Mouse (Mus musculus) ovary, postnatal 10 days (tissue): ENCODE results near the gene Usp44.
"Not testable (repeated sequence)": the region's sequence is repeated elsewhere in the genome, so short reads cannot be mapped to it uniquely, and the experiment has no call there.

ENCODE experiments used
- DNase-seq: peaks from one replicate; pipeline ENCODE4 v3.0.0; 2022; ENCODE audit warnings: low spot score

The Usp44 gene

DNA sequence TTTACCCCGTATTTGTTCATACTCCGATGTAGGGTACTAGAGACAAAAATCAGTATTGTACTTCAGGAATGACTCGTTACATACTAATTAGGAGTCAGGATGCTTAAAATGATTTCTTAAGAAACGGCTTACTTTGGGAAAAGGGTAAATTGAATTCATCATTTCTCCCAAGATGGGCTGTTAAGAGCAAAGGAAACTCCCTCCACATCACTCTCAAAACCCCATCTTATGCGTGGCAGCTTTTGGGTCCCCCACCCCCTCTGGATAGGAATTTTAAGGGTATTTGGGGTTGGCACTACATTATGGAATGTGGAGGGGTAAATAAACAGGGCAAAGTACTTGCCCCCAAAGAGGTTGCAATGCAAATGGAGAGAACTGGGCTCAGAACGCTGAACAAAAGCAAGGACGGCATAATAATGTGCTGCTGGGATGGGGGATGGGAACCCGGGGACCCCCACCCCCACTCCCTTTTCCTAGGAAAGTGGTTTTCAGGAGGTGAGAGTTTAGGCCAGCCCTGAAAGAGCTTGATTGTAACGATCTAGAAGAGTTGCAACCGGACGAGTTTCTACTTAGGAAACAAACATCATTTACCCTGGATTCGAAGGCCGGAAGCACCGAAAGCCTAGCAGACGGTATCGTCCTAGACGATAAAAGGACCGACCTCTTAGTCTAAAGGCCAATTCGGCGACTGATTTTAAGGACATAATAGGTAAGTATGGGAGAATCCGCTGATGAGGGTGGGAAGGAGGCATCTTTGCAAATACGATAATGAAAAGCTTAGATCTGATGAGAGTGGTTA lies at the start of gene Usp44:
Usp44 (plus strand) TSS at position 625 of the 799 bp plus-strand sequence.
- DNase-seq, result no peak

DNA sequence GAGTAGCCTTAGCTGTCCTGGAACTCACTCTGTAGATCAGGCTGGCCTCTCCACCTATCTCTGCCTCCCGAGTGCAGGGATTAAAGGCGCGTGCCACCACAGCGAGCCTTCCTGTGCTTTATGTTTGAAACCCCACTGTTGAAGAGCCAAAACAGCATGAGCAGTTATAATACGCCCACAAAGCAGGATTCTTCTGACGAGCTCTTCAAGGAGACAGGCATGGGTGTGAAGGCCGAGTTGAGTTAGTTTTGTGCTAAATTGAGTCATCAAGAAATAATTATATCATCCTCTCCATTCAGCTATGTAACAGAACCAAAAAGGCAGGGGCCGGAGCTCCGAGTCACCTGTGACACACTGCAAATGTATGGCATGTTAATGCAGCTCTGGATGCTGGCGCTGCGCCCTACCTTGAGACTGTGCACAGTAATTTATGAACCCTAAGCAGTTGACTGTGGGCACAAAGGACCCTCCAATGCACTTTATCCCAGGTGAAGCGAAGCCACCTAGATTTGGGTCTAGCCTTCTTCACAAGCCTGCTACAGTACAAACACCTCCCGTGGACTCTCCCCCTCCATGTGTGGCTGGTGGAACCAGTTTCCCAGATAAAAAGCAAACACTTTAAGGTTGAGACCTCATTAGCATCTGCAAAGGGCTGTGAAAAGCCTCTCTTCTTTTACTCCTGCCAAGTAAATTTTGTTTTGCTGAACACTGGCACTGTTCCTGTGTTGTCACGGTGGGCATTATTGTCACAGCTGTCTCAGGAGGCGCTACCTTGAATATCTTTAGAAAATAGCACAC lies 47.9 kb upstream of the Usp44 start:
- DNase-seq, result no peak

DNA sequence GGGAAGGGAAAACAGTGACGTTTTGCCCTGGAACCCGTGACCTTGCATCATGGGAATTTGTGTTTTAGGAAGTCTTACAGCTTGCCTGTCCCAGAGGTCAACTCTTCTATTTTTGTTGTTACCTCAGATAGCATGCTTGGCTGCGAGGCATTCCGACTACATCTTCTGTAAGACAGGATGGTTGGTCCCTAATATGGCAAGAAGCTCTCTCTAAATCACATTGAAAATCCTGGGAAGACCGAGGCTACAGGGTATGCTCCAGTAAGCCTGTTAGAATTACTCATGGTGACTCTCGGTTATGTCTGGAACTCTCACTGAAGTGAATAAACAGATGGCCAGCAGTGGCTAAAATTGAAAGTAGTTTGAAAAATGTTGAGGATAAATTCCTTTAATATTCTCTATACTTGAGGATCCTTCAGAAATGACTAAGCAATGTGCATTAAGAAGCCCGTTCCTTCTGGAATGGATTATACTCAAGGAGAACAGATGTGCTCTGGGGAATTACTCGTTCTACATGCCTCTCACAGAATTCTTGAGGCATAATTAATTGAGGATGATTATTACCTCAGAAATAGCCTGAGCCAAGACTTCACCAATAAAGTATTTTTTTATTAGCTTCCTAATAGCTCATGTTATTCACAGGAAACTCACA lies 31.5 kb upstream of the Usp44 start:
- no peak for DNase-seq

DNA sequence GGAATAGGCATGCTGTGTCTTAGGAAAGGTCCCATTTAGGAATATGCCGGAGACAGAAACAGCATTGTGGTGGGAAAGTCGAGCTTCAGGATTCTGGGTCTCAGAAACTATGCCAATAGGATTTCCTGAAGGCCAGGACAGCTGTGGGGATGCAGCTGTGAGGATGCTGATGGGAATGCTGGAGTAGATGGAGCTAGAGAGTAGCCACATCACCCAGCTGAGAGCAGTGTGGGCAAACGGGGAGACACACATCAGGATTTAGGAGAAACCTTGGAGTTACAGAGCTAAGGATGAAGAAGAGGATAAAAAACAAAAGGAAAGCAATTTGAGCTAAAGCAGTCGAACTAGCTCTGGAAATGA lies 31.0 kb upstream of the Usp44 start:
- DNase-seq, result no peak

DNA sequence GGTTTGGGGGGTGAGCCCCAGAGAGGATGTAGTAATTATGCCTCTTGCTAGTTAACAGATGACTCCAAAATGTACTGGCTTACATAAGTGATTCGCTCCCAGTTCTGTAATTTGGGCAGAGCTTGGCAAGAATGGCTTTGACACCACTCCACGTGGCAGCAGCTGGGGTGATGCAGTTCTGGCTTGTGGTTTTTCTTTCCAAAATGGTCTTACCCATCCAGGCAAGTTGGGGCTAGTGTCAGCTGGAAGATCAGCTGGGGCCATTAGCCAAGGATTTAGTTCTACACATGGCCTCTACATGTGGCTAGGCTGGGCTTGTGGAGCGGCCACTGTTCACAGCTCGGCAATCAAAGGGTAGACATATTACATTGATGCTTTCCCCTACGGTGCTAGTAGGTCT lies 30.5 kb upstream of the Usp44 start:
- DNase-seq, result no peak

DNA sequence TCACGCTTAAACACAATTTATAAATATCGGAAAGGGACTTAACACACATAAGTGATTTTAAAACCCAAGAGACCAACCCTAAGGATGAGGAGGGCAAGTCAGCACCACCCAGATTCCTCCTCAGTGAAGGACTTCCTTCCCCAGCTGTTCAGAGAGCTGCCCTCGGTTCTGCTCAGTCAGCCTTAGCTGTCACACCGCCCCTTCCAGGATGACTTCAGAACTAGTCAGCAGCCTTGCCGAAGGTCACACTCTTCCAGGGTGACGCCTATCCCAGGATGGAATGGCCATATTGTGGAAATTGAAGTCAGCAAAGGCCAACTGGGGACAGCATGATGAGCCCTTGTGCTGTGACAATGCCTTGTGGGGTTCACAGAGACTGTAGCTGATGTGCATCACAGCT lies 28.2 kb upstream of the Usp44 start:
- no peak for DNase-seq

DNA sequence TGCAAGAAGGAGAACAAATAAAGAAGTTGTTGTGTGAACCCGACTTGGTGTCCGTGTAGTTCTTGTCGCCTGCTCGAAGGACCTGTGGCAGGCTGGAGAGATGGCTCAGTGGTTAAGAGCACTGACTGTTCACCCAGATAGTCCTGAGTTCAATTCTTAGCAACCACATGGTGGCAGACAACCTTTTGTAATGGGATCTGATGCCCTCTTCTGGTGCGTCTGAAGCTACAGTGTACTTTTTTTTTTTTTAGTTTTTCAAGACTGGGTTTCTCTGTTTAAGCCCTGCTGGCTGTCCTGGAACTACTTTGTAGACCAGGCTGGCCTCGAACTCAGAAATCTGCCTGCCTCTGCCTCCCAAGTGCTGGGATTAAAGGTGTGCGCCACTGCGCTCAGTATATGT lies 21.9 kb upstream of the Usp44 start:
- DNase-seq, result not testable (repeated sequence)

DNA sequence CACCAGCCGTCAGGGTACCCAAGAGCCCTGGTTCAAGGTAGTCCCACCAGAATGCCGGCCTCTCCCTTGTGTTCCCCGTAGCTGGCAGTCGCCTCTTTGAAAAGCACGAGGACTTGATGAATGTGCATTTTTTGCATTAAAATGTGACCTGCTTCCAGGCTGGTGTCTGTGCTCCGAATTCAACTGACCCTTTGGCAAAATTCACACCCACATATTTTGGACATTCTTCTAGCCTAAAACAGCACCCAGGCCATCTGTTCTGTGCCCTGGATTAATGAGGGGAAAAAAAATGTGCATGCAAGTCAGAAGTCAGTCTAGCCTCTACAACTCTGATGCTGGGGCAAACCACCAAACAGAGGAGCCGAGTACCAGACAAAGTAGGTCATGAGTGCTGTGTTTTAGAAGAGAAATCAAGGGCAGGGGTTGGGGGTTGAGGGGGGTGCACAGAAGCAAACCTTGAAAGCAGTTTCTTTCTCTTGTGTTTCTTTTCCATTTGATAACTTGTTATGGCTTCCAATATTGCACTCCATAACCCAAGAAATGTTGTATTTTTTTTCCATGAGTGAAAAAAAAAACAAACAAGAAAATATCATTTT lies 20.7 kb upstream of the Usp44 start:
- no peak for DNase-seq

DNA sequence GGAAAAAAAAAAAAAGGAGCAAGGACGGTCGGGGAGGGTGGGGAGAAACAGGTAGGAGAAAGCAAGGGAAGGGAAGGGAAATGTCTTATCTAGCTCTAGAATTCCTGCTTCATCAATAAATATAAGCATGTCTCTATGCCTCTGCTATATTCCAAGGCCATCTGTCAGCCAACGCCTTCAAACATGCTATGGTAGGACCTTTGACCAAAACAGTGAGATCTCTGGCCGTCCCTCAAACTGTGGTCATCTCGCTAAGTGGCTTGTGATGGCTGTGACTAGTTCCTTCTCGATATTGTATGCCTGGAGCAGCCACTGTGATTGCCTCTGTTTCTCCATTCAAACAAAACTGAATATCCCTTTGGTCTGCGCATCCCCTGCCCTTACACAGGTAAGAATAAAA lies 19.3 kb upstream of the Usp44 start:
- DNase-seq, result no peak

DNA sequence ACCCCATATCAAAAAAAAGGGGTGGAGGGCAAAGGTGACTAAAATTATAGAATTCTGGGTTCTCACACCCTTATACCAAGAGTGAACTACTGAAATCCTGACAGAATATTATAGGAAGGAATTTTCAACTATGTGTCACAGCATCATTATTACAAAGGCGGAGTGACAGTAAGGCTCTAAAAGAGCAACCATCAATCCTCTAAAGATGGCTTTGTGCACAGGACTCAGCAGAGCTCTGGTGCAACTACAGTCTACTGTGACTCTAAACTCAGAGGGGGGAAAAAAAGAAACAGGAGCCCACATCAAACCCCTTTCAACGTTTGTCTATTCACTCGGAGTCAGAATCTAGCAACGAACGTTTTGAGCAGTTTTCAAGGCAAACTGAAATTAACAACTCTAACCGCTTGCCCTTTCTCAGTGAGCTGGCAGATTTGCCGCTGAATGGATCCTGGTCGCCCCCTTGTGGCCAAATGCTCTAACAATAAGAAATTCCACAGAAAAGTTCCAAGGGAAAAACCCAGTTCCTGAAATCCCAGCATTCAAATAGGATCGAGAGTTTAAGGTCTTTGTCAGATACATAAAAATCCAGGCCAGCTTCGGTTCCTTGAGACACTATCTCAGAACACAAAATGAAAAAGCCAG lies 18.5 kb upstream of the Usp44 start:
- peak; percentile 63 for DNase-seq

DNA sequence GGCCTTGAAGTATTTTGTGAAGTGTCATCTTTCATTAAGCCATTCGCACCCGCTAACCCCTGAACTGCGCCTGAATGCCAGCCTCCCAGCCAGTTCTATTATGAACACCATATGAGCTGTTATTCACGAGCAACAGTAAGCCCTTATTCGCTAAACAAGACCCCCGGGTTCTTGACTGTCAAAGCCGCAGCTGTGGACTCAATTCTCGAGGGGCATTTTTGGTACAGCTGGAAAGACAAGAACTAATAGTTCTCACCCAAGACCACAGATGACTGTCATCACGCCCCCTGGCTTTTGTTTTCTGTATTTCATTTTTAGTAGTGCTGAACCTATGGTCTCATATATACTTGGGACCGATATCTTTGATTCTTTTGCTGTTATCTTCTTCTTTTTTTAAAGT lies 17.6 kb upstream of the Usp44 start:
- no peak for DNase-seq

DNA sequence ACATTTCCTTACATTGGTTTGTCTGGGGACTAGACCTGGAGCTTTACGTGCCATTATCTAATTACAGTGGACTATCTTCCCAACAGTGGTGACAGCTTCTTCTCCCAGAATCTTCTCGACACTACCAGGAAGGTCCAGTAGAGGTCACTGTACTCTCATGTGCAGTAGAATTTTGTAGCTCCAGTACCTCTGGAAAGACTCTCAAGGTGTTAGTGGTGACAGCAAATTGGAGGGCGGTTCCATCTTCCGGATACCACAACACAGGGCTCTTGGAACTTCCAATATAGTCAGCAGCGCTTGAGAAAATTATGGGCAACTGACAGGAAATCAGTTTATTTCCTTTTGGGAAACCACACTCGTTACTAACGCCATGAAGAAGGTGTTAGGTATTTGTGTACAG lies 12.7 kb upstream of the Usp44 start:
- DNase-seq, result peak; percentile 38

DNA sequence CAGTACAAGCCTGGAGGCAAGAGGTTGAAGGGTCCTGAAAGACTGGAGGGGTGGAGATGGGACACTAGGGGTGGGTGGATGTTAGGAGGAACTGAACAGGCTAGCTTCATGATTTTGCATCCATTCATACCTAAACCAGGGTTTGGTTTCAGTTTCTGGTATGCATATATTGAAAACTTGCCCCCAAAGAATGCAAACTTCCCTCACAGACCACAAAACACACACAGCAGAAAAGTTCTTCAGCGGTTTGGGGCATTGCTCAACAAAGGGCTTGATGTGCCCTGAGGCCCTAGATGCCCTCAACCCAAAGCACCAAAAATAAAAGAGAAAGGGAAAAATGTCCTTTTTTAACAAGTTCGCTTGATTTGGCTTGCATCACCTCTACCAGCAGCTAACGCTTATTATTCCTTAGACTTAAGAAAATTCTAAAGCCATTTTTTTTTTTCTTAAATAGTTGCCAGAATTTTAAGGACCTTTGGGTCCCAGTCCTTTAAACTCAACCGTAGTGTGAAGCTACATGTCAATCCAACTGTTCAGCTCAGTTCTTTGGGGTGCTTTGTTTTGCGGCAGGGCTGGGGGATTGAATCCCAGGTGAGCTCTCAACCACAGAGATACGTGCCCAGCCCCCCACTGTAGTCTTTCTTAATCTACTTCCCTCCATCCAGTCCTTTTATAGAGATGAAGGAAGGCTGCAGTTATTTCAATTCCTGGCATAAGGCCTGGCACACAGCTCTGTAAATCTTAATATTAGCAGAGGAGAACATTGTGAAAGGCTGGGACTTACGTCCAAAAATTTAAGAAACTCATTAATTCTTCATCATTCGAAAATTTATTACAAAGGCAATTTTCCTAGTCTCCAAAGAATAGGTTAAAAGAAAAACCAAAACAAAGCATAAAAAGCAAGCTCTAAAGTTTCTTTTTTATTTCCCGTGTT lies 1.2 kb upstream of the Usp44 start:
- no peak for DNase-seq

DNA sequence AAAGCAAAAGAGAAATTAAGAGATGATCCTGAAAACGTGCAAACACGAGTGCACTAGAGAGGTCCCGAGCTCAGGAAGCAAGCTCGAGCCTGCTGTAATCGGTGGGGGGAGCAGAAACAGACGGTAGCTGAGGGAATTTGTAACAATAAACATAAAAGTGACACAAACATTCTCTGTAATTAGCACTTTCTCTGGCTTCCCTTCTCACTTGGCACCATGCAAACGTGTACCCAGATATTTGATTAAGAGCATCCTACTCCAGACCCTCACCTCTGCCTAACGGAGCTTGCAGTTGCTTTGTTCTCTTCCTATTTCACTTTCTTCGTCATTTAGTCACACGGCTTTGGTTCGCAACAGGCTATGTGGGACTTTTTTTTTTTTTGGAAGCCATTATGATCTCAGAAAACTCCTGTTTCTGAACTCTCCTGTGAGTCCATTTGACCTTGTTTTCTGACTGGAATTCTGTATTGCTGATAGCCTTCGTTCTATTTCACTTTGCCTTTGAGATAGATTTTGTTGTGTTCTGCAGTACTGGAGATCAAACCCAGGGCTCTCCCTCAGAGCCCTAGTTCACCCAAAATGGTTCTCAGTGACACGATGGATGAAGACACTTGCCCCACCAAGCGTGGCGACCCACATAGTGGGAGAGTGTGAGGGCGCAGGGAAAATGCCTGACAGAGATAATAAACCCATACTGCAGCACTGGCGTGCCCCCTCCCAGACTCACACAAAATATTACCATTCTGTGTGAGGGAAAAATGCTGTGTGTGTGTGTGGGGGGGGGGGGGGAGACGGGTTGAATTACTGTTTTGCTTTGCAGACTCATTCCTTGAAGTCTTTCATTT lies 597 bp downstream of the Usp44 start:
- DNase-seq, result no peak

DNA sequence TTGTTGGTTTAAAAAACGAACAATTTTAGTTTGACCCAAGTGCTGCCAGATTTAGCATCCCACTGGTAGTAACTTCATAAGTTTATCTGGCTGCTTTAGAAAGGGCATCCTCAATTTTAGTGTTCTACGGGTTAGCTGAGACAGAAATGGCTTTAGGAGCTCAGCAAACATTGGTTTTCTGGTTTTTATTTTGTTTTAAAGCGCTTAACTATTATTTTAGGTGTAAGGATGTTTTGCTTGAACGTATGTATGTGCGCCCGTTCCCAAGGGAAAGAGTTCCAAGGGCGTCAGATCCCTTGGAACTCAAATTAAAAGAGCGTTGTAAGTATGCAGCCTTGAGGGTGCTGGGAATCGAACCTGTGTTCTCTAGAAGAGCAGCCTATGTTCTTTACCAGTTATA lies 1.5 kb downstream of the Usp44 start:
- DNase-seq, result no peak

DNA sequence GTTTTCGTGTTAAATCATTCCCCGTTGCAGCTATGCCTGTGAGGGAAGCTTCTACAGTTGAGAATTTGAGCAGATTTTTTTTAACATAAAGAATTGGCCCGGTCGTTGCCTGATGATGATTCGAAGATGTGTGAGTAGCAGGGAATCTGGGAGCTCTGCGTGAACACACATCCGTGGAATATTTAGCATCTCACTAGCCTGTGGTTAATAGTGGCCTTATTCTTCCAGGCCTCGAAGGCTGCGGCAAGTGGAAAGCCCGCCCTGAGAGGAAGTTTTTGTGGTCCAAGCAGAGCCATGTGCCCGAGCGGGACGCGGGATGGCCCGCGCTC lies 2.0 kb downstream of the Usp44 start:
- no peak for DNase-seq

DNA sequence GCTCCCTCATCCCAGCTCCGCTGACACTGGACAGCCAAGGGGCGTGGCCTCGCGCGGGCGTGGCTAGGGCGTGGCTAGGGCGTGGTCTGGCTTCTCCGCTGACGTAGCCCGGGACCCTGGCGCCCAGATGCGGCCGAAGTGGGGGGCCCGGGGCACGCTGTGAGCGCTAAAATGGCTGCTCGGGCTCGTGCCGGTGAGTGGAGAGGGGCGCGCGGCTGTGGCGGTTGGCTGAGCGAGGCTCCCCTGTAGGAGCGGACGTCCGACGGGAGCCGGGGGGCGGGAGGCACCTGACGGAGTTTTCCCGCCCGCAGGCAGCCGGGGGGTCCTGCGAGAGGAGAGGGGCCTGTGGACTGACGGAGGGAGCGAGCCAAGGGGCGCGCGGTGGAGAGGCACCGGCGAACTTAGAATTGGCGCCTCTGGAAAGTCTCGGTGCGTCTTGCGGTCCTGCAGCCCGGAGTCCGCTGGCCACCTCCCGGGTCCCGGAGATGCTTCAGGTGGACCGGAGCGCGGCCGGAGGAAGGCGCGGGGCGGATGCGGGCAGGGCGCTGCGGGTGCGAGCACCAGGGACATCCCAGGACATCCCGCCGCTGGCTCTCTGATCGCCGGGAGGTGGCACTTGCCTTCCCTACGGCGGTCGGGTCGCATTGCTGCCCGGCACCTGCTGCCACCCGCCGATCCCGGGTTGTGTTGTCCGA lies 2.5 kb downstream of the Usp44 start:
- DNase-seq, result peak; percentile 17

DNA sequence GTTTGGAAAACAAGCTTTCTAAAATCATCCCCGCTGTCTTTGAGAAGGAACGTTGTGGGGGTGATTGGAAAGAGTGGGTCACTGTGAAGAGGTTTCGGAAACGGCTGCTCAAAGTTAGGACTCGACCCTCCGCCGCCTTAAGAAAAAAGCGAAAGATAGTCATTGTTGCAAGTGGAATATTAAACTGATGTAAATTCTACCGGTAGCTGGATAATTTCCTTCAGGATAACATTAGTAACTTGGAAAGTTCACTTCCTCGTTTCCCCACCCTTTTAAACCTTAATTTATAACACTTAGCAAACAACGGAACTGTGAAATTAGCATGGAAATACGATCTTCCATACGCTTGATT lies 3.0 kb downstream of the Usp44 start:
- no peak for DNase-seq

DNA sequence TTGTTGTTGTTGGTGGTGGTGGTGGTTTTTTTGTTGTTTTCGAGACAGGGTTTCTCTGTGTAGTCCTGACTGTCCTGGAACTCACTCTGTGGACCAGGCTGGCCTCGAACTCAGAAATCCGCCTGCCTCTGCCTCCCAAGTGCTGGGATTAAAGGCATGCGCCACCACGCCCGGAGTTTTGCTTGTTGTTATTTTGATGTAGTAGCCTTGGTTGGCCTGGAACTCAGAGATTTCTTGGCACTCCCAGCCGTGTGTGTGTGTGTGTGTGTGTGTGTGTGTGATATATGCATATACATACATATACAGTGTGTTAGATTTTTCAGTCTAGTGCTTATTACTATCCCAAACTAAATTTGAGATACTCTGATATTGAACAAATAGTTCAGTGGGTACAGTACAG lies 3.8 kb downstream of the Usp44 start:
- DNase-seq, result not testable (repeated sequence)

DNA sequence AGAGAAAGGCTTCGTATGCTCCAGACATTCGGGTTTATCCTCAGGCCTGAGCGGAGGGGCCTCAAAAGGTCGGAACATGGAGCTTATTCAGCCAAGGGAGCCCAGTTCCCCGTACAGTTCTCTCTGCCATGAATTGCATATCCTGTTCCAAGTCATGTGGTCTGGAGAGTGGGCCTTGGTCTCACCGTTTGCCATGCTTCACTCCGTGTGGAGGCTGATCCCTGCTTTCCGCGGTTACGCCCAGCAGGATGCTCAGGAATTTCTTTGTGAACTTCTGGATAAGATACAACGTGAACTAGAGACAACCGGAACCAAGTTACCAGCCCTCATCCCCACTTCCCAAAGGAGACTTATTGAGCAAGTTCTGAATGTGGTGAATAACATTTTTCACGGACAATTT lies 15.4 kb downstream of the Usp44 start:
- DNase-seq, result no peak
